Mouse (Mus musculus) effector memory CD4-positive, alpha-beta T cell, adult 7 months (primary cell): ENCODE measurements around the gene Dlg3. TPM values are rescaled to one million over a fixed set of nuclear protein-coding genes. Genes with fewer than 3 reads are reported as not detected.

ENCODE experiments used
- polyA plus RNA-seq: library from polyadenylated mRNA; unstranded; fragments of 100-300 nt; shearing (Covaris generic); gene quantifications from one replicate; pipeline ENCODE4 v1.2.1, GENCODE M21; 2017

The Dlg3 gene
- polyA plus RNA-seq: 6.3 TPM

DNA sequence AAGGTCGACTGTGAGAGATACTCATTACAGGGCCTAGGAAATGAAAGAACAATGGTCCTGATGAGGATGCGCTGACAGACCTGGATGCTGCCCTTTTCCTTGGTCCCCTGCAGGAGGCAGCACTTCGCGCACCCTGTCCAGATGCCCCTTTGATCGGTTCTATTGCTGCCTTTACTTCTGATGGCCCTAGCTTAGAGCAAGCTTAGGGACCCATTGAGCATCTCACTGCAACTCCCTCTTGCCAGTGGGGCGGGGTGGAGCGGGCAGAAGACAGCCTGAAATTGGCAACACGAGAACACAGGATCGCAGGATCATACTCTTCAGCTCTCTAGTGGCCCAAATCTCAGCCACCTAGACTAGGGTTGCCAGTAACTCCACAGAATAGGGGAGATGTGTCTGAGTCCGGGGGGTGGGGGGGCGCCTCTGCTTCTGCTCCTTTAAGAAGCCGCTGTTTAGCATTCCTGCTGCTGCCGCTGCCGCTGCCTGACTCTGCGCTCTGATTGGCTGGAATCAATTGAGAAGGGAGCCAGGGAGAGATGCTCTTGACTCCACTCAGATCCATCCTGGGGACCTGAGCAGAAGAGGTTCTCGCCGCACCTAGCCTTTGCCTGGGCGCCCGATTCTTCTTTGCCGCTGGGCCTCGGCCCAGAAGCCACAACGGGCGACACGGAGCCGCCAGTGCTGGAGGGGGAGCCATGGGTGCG lies at the start of gene Dlg3:
Gene Dlg3, plus strand, starts transcription at position 542 of the 704 bp plus-strand sequence.

DNA sequence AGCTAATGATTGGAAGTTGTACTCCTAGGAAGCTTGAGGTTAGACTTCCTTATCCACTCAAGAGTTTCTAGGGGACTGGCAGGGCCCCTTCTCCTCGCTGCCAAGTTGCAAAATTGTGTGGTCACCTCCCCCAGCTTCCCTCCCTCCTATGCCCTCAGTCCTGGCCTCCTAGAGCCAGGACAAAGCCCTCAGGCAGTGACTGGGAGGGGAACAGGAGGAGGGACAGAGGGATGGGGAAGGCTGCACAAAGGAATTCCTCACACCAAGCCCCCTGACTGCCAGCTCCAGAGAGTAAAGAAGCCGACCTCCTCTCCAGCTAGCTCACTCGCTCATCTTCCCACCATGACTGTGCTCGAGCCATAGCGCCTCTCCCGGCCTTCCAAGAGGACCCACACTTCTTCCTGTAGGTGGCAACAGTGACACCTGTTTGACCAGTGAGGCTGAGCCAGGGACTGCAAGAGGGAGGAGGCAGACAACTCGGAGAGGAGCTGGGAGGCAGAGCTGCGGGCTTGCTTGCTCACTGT lies 37.8 kb upstream of the Dlg3 start, which contains the start of gene Gdpd2:
Gene Gdpd2, plus strand, starts transcription at position 209 of the 524 bp plus-strand sequence.

Other genes with a start within 250 kb of the Dlg3 start
- gene Dgat2l6, start 242.9 kb upstream of the Dlg3 start, polyA plus RNA-seq: 0.11 TPM
- not detected for gene Awat1, start 195.5 kb upstream of the Dlg3 start, polyA plus RNA-seq
- 0.11 TPM for gene P2ry4, start 172.9 kb upstream of the Dlg3 start, polyA plus RNA-seq
- gene Arr3, start 162.2 kb upstream of the Dlg3 start, polyA plus RNA-seq: not detected
- 0.93 TPM for gene Kif4, start 142.0 kb upstream of the Dlg3 start, polyA plus RNA-seq
- 14.9 TPM for gene Pdzd11, start 141.2 kb upstream of the Dlg3 start, polyA plus RNA-seq
- gene Gdpd2, start 37.8 kb upstream of the Dlg3 start, polyA plus RNA-seq: not detected